Mouse (Mus musculus) kidney, adult 2 months (tissue): ENCODE measurements at regions not wholly inside any gene's neighbourhood (a gene's known extent, or its start where the extent isn't known, plus 50 kb on each side); places are given as distances from the start of the nearest gene placed in this dataset.

Experiments used
- CTCF ChIP-seq: fragments of 200-500 bp; conservative IDR thresholded peaks from 2 replicates; pipeline ENCODE4 v1.5.1; 2011; ENCODE audit warnings: low read depth, mild to moderate bottlenecking, control low read depth, low read length, moderate library complexity, mixed read lengths; ENCODE audit not compliant: insufficient read depth, insufficient read length
- POLR2A ChIP-seq: fragments of 200-500 bp; IDR thresholded peaks from one replicate; pipeline ENCODE4 v1.6.1; 2011; ENCODE audit warnings: low read depth, low read length, control low read depth

- TF ChIP-seq CTCF (no peak), POLR2A (no peak)
Measured at GRCm38 (mm10) chr2:75492501-75492898, 166.6 kb upstream of the Hnrnpa3 start.
